Mouse (Mus musculus) testis, postnatal 14 days (tissue): ENCODE results near the gene Bag1.

Experiments used
- DNase-seq: peaks from one replicate; pipeline ENCODE4 v3.0.0; 2021; ENCODE audit warnings: low spot score

Gene Bag1

GRCm38 (mm10) chr4:40889252-40889651 lies 58.8 kb downstream of the Bag1 start:
- peak; percentile 48 for DNase-seq

- no peak for DNase-seq
These were observed 59.3 kb downstream of the Bag1 start for GRCm38 (mm10) chr4:40888839-40889238.
